Mouse (Mus musculus) adrenal gland (tissue): Measurements from ENCODE around the gene Mrps18b.

ENCODE experiments used
- microRNA-seq, 2 experiments: library from miRNA; unstranded; fragments of <30 nt; microRNA quantifications; one replicate each; pipeline ENCODE4; 2019

Mrps18b gene

Small RNA genes within 50 kb of the gene (microRNA-seq; reads per million reads assigned to microRNA genes)
- gene Gm28033 (0.11 to 0.25 reads per million in 2 experiments), gene Mir1894 (0 reads per million in 2 experiments), gene Mir877 (58.1 to 107 reads per million in 2 experiments)
